Comparison of ENCODE assay signal across 20 mouse cellular contexts in the genomic region with DNA sequence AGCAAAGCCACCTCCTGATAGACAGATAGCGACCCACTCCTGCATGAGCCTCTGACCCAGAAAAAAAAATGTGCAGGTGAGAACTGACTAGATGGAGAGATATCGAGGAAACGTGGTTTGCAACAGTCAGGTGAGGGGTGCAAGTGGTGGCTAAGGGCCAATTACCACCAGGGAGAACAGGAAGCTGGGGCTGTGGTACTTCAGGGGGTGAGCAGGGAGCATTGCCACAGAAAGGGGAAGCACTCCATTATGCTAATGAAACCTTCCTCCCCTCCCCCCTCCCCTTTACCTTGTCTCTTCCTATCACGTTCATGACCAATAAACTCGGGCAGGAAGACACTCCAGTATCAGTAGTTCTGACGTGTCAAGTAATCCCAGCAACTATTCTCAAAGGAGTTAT. TPM values are rescaled to one million over a fixed set of nuclear protein-coding genes. Genes with fewer than 3 reads are reported as not detected.
DNase-seq lines count a peak whose midpoint lies in the region; ATAC-seq and TF ChIP-seq lines count a peak whose summit lies in the region.
"Had no signal": no experiment of that assay in that cellular context is flagged by ENCODE, and none has a peak within 500 bp of the region (broad histone marks: within the 10 kb centered on the region; RNA-seq: fewer than 3 reads in every experiment).

No protein-coding gene starts in this region.

- no peak overlapping the region for H3K9ac ChIP-seq in liver, postnatal 0 days (replicated peaks)
- H3K9ac ChIP-seq: hindbrain, embryonic 15.5 days; neural tube, embryonic 15.5 days had no signal

- H3K4me3 ChIP-seq in liver, postnatal 0 days (ENCODE audit: low read depth, low read length), result no peak overlapping the region
- H3K4me3 ChIP-seq: heart, embryonic 10.5 days; hindbrain, embryonic 15.5 days; myocyte; neural tube, embryonic 15.5 days had no signal

- H3K27me3 ChIP-seq in liver, postnatal 0 days (ENCODE audit: insufficient read depth, low read length), result no peaks in the 10 kb centered on the region
- H3K27me3 ChIP-seq: hindbrain, embryonic 15.5 days; neural tube, embryonic 15.5 days had no signal

- no peak overlapping the region for H3K4me2 ChIP-seq in liver, postnatal 0 days (ENCODE audit: low read depth, low read length)
- H3K4me2 ChIP-seq: hindbrain, embryonic 15.5 days; midbrain, embryonic 11.5 days; neural tube, embryonic 15.5 days had no signal

- no peak for TF ChIP-seq EP300 in liver, postnatal 0 days (IDR thresholded peaks at IDR 0.05; ENCODE audit: low read depth)

- ATAC-seq in liver, postnatal 0 days, result 0 out of 2 replicates have a peak, but pooled peaks have one; percentile 13
- peak; percentile 99 for ATAC-seq in granulocyte monocyte progenitor cell, adult 5-6 weeks (replicated peaks; ENCODE audit: poor library complexity, severe bottlenecking)
- peak; percentile 87 for ATAC-seq in neutrophil, adult 5-6 weeks (ENCODE audit: extremely low read depth, insufficient number of reproducible peaks, low FRiP score, poor library complexity, severe bottlenecking)
- ATAC-seq: forebrain, embryonic 14.5 days had no signal

- TF ChIP-seq CTCF in liver, postnatal 0 days (IDR thresholded peaks at IDR 0.05; ENCODE audit: low read depth), result no peak

- no peak overlapping the region for H3K27ac ChIP-seq in liver, postnatal 0 days (ENCODE audit: low read depth)
- H3K27ac ChIP-seq: heart, embryonic 10.5 days; hindbrain, embryonic 15.5 days; neural tube, embryonic 15.5 days had no signal

- no peaks in the 10 kb centered on the region for H3K36me3 ChIP-seq in liver, postnatal 0 days (replicated peaks; ENCODE audit: insufficient read depth, low read length)
- H3K36me3 ChIP-seq: heart, embryonic 10.5 days; hindbrain, embryonic 15.5 days; neural tube, embryonic 15.5 days had no signal

- 24% methylated on average over 6 of the region's 6 CpGs for whole genome bisulfite sequencing in liver, postnatal 0 days (ENCODE audit: insufficient replicate concordance)

- 0 out of 2 replicates have a peak, but pooled peaks cover 5% of the 10 kb centered on the region for H3K4me1 ChIP-seq in liver, postnatal 0 days (ENCODE audit: insufficient read depth)
- H3K4me1 ChIP-seq: neural tube, embryonic 15.5 days had no signal

- H3K9me3 ChIP-seq in liver, postnatal 0 days (ENCODE audit: low read length), result no peaks in the 10 kb centered on the region
- H3K9me3 ChIP-seq: heart, embryonic 10.5 days; hindbrain, embryonic 15.5 days; neural tube, embryonic 15.5 days had no signal

- no peak for DNase-seq in liver, postnatal 0 days
- no peak for DNase-seq in liver
- DNase-seq in B cell, adult 2 months, result peak; percentile 68 to 75
- no peak for DNase-seq in embryo, embryonic 11 days
- DNase-seq in adipocyte (ENCODE audit: low spot score), result no peak
- DNase-seq in lung, postnatal 4 days, result no peak
- DNase-seq: cerebellum, postnatal 10 days; gastrocnemius, postnatal 36 days; heart, postnatal 10 days; kidney, adult 11 months; kidney, postnatal 14 days; lung, postnatal 14 days had no signal

RNA-seq across cellular contexts. Expression of a gene that starts 30.0 kb away (rescaled TPM):
- 0.22 and 0.24 TPM in 2 replicates for polyA plus RNA-seq in liver, postnatal 0 days (2015; fragmentation: Nextera tagmentation; extraction: Ambion mirVana)
- not detected in 2 replicates for total RNA-seq in granulocyte monocyte progenitor cell, adult 5-6 weeks (2014; fragmentation: Nextera tagmentation)
- total RNA-seq in granulocyte monocyte progenitor cell, adult 5-6 weeks (2017), result not detected in 2 replicates
- total RNA-seq in neutrophil, adult 5-6 weeks (2017), result 1.7 and 2.2 TPM in 2 replicates

Comparison
In these comparisons a context has a peak if more than half of its experiments do, and no peak if none do; other contexts are left out.
1. ATAC-seq: peak in every context shown above with its lines; median percentile 99 in granulocyte monocyte progenitor cell, adult 5-6 weeks; 87 in neutrophil, adult 5-6 weeks; 13 in liver, postnatal 0 days.
2. DNase-seq: peak in B cell, adult 2 months (2 of 2); none in liver, postnatal 0 days (single experiment), liver (single experiment), embryo, embryonic 11 days (single experiment), adipocyte (single experiment) and lung, postnatal 4 days (0 of 2).